Mouse (Mus musculus) right cerebral cortex, postnatal 4 days (tissue): ENCODE results near the gene Nop2.

Experiments
- DNase-seq: peaks from one replicate; pipeline ENCODE4 v3.0.0-alpha.2; 2022

Nop2 gene

DNA sequence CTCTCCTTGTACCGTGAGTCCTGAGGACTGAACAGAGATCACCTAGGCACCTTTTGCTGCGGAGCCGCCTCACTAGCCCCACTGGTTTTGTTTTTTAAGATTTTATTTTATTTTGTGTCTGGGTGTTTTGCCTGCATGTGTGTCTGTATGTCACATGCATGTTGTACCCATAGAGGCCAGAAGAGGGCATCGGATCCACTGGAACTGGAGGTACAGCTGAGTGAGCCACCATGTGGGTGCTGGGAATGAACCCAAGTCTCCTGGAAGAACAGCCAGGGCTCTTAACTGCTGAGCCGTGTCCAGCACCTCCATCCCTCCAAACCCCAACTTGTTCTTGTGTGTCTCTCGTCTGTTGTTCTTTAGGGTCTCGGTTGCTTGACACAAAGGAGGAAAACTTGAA lies 20.8 kb upstream of the Nop2 start:
- peak; percentile 62 for DNase-seq

DNA sequence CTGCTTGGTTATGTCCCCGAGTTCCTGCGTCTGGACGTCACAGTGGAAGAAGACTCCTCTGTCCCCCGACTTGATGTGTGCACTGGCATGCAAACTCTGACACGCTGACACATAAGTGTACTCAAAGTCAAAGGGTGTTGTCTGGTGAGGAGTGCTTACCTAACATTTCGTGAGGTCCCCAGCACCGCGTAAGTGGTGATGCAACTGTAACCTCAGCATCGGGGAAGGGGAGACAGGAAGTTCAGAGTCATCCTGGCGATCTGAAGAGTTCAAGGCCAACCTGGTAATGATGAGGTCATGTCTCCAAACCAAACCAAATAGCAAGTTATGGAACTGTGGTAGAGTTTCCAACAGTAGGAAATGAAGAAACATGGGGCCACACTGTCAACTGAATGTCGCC lies 19.2 kb upstream of the Nop2 start:
- no peak for DNase-seq

GRCm38 (mm10) chr6:125119387-125119786 lies 12.3 kb upstream of the Nop2 start:
- no peak for DNase-seq

- no peak for DNase-seq
Observed at GRCm38 (mm10) chr6:125128724-125129123, 3.0 kb upstream of the Nop2 start.

DNA sequence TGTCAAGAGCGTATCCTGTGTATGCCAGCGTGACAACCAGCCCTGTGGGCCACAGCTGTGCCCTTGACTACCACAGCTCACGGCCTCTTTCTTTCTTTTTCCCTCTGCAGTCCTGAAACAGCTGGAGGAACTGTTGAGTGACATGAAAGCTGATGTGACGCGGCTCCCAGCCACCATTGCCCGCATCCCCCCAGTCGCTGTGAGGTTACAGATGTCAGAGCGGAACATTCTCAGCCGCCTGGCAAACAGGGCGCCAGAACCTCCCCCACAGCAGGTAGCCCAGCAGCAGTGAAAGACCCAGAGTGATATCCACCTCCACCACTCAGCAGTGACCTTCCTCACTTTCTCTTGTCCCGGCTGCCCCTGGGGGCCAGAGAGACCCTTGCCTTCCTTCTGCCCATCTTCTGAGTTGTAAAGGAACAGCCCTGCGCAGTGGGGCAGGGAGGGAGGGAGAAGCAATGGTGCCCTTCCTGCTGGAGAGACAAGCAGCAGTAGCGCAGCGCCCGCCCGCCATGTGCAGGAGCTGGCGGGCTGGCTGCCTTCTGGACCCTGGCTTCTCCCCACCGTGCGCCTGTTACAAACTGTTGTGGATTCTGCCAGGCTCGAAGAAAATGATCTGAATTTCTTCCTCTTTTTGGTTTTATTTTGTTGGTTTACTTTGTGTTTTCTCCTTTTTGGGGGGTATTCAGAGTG lies 1.9 kb upstream of the Nop2 start:
- DNase-seq: no peak

GRCm38 (mm10) chr6:125132470-125132869 lies 761 bp downstream of the Nop2 start:
- no peak for DNase-seq

DNA sequence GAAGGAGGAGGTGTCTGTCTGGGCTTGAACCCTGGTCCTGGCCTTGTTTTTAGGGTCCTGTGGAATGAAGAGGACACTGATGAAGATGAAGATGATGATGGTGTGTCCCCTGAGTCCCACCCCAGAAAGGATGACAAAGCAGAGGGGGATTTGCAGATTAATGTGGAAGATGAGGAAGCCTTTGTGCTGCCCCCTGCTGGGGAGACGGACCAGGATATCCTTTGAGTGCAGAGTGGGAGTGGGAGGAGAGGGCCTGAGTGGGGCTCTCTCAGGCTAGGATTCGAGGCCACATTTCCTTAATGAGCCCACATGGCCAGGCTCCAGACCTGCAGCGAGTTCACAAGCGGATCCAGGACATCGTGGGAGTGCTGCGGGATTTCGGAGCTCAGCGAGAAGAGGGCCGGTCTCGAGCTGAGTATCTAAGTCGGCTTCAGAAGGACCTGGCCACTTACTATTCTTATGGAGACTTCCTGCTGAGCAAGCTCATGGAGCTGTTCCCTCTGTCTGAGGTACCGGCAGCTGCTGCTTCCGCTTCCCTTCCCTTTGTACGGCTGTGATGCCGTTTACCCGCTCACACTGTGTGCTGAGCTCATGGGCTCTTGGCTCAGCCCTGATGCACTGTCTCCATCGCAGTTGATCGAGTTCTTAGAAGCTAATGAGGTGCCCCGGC lies 5.4 kb downstream of the Nop2 start:
- peak; percentile 76 for DNase-seq

- DNase-seq: no peak
Observed at GRCm38 (mm10) chr6:125139747-125140146, 8.0 kb downstream of the Nop2 start.

- DNase-seq: no peak
Observed at GRCm38 (mm10) chr6:125142436-125142835, 10.7 kb downstream of the Nop2 start.

DNA sequence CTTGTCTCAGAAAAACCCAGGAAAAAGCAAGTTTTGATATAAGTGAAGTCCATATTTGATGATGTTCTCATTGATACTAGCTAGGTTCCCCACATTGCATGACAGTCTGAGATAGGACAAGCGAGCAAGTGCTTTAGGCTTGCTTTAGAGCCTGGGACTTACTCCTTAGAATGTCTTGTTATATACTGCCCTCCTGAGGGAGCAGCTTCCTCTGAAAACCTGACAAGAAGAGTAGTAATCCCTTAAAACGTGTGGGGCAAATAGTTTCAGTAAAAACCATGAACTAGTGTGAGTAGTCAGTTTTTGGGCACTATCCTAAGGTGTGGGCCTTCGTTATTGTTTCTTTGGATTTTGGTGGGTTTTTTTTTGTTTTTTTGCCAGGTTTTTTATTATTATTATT lies 11.4 kb downstream of the Nop2 start:
- no peak for DNase-seq

GRCm38 (mm10) chr6:125143904-125144303 lies 12.2 kb downstream of the Nop2 start:
- no peak for DNase-seq

GRCm38 (mm10) chr6:125145001-125145400 lies 13.3 kb downstream of the Nop2 start, which contains the start of gene Iffo1:
Iffo1 (plus strand) TSS chr6:125145241.
- peak; percentile 86 for DNase-seq

DNA sequence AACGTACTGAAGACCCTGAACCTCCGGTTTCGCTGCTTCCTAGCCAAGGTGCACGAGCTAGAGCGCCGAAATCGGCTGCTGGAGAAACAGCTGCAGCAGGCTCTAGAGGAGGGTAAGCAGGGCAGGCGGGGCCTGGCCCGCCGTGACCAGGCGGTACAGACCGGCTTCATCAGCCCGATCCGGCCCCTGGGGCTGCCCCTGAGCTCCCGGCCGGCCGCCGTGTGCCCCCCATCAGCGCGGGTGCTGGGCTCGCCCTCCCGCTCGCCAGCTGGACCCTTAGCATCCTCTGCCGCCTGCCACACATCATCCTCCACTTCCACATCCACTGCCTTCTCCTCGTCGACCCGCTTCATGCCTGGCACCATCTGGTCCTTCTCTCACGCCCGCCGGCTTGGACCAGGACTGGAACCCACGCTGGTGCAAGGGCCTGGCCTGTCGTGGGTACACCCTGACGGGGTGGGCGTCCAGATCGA lies 13.8 kb downstream of the Nop2 start:
- peak; percentile 34 for DNase-seq

- no peak for DNase-seq
Observed at GRCm38 (mm10) chr6:125146148-125146547, 14.4 kb downstream of the Nop2 start.

- DNase-seq: no peak
Observed at GRCm38 (mm10) chr6:125146797-125147196, 15.1 kb downstream of the Nop2 start.

- no peak for DNase-seq
Observed at GRCm38 (mm10) chr6:125147329-125147728, 15.6 kb downstream of the Nop2 start.

GRCm38 (mm10) chr6:125148251-125148925 lies 16.7 kb downstream of the Nop2 start:
- DNase-seq: no peak

GRCm38 (mm10) chr6:125148926-125149568 lies 17.3 kb downstream of the Nop2 start:
- DNase-seq: peak; percentile 49

- no peak for DNase-seq
Observed at GRCm38 (mm10) chr6:125149569-125149950, 17.9 kb downstream of the Nop2 start.

DNA sequence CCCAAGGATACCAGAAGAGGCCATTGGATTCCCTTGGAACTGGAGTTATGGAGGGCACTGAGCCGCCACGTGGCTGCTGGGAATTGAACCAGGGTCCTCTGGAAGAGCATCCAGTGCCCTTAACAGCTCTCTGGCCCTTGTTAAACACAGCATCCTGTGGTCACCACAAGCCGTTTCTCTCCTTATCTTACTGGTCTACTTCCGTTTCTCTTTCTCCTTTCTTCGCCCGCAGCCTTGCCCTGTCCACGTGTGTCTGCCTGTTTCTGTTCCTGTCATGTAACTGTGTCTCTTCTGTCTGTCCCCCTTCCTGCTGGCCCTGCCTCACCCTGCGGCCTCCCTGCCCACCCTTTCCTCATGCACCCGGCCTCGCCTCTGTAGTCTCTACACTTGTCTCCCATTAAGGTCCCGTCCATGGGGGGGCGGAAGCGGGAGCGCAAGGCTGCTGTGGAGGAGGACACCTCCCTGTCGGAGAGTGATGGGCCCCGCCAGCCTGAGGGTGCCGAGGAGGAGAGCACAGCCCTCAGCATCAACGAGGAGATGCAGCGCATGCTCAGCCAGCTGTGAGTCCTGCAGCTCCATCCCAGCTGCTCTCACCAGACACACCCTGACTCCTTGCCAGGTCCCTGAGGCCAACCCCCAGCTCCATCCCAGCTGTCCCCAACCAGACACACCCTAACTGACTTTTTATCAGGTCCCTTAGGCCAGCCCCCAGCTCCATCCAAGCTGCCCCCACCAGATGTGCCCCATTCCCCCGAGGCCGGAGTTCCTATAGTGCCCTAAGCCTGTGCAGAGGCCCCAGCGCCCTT lies 20.7 kb downstream of the Nop2 start:
- no peak for DNase-seq

DNA sequence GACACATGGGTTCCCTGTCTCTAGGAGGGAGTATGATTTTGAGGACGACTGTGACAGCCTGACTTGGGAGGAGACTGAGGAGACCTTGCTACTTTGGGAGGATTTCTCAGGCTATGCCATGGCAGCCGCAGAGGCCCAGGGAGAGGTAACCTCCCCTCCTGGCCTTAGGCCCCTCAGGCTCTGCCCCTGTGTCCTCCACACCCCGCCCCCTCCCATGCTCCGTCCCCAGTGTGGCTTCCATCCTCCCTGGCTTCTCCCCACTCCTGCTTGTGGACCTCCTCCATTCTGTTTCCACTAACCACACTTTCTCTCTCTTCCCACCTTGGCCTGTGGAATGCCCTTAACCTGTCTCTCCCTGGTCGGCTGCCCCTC lies 21.3 kb downstream of the Nop2 start:
- no peak for DNase-seq

DNA sequence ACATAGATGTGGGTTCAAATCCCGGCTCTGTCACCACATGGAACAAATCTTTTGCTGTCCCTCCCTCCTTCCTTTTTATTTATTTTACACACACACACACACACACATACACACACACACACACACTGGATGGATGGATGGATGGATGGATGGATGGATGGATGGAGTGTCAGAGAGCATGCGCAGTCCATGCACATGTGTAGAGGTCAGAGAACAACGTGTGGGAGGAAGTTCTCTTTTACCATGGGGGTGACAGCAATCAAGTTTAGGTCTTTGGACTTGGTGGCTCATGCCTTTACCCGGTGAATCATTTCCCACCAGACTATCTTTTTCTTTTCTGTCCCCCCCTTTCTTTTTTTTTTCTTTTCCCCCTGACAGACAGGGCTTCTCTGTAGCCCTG lies 22.0 kb downstream of the Nop2 start:
- no peak for DNase-seq

GRCm38 (mm10) chr6:125154550-125154949 lies 22.8 kb downstream of the Nop2 start:
- DNase-seq: no peak
